7 mouse cellular contexts compared by ENCODE assay signal in genomic region chr7:44890737-44891136, GRCm38 (mm10). TPM values are rescaled to one million over a fixed set of nuclear protein-coding genes. Genes with fewer than 3 reads are reported as not detected.
DNase-seq lines count a peak whose midpoint lies in the region; ATAC-seq lines count a peak whose summit lies in the region.

No protein-coding gene starts in this region.

- peak overlapping the region; percentile 92; the same call in 1 of the 2 replicates for H3K9ac ChIP-seq in embryonic facial prominence, embryonic 14.5 days (ENCODE audit: low read depth, low read length)
- H3K9ac ChIP-seq in intestine, embryonic 15.5 days, result 0 out of 2 replicates have a peak overlapping the region, but pooled peaks have one; percentile 80
- peak overlapping the region; percentile 96 for H3K9ac ChIP-seq in neural tube, embryonic 13.5 days

- peaks cover 26% of the 10 kb centered on the region for H3K4me1 ChIP-seq in embryonic facial prominence, embryonic 14.5 days (ENCODE audit: control insufficient read depth, insufficient read depth, low read length)
- H3K4me1 ChIP-seq in intestine, embryonic 15.5 days (replicated peaks), result peaks cover 16% of the 10 kb centered on the region
- peaks cover 63% of the 10 kb centered on the region for H3K4me1 ChIP-seq in neural tube, embryonic 13.5 days (replicated peaks)

- no peaks in the 10 kb centered on the region for H3K9me3 ChIP-seq in embryonic facial prominence, embryonic 14.5 days (ENCODE audit: control insufficient read depth, low read length)
- no peaks in the 10 kb centered on the region for H3K9me3 ChIP-seq in intestine, embryonic 15.5 days
- H3K9me3 ChIP-seq in neural tube, embryonic 13.5 days, result no peaks in the 10 kb centered on the region

- H3K27me3 ChIP-seq in embryonic facial prominence, embryonic 14.5 days (replicated peaks; ENCODE audit: control insufficient read depth, insufficient read depth, low read length), result no peaks in the 10 kb centered on the region
- no peaks in the 10 kb centered on the region for H3K27me3 ChIP-seq in intestine, embryonic 15.5 days (replicated peaks)
- H3K27me3 ChIP-seq in neural tube, embryonic 13.5 days, result no peaks in the 10 kb centered on the region

- H3K36me3 ChIP-seq in embryonic facial prominence, embryonic 14.5 days (ENCODE audit: control insufficient read depth, insufficient read depth, low read length), result peaks cover 42% of the 10 kb centered on the region
- H3K36me3 ChIP-seq in intestine, embryonic 15.5 days, result peaks cover 11% of the 10 kb centered on the region
- H3K36me3 ChIP-seq in neural tube, embryonic 13.5 days, result peaks cover 38% of the 10 kb centered on the region

- peak overlapping the region; percentile 77; the same call in 1 of the 2 replicates for H3K4me3 ChIP-seq in embryonic facial prominence, embryonic 14.5 days (ENCODE audit: low read depth, low read length)
- peak overlapping the region; percentile 65; the same call in 1 of the 2 replicates for H3K4me3 ChIP-seq in intestine, embryonic 15.5 days (replicated peaks)
- peak overlapping the region; percentile 93 for H3K4me3 ChIP-seq in neural tube, embryonic 13.5 days

- no peak for ATAC-seq in embryonic facial prominence, embryonic 14.5 days (ENCODE audit: low read depth)
- no peak for ATAC-seq in intestine, embryonic 15.5 days
- ATAC-seq in neural tube, embryonic 13.5 days (ENCODE audit: low read depth), result no peak

- H3K27ac ChIP-seq in embryonic facial prominence, embryonic 14.5 days (replicated peaks; ENCODE audit: low read depth, low read length), result no peak overlapping the region
- no peak overlapping the region for H3K27ac ChIP-seq in intestine, embryonic 15.5 days
- H3K27ac ChIP-seq in neural tube, embryonic 13.5 days (replicated peaks), result no peak overlapping the region; the same call in 1 of the 2 replicates

- peak; percentile 50 for DNase-seq in kidney, postnatal 10 days
- DNase-seq in kidney, adult 9 months, result no peak
- no peak for DNase-seq in embryonic facial prominence, embryonic 14.5 days (ENCODE audit: low spot score)
- DNase-seq in spleen, postnatal 36 days (ENCODE audit: low spot score in 2 of 2), result no peak
- DNase-seq in urinary bladder, postnatal 25 days (ENCODE audit: low spot score), result no peak

- WGBS in embryonic facial prominence, embryonic 14.5 days, result 85% methylated on average over 4 of the region's 4 CpGs
- WGBS in intestine, embryonic 15.5 days, result 84% methylated on average over 4 of the region's 4 CpGs
- 70% methylated on average over 4 of the region's 4 CpGs for WGBS in neural tube, embryonic 13.5 days

- peak overlapping the region; percentile 95 for H3K4me2 ChIP-seq in embryonic facial prominence, embryonic 14.5 days (ENCODE audit: low read depth, low read length)
- peak overlapping the region; percentile 81 for H3K4me2 ChIP-seq in intestine, embryonic 15.5 days (replicated peaks)
- H3K4me2 ChIP-seq in neural tube, embryonic 13.5 days, result peak overlapping the region; percentile 98

RNA-seq across cellular contexts. Expression of gene Med25, which starts 1.8 kb away (rescaled TPM):
- 62.5 and 64.2 TPM in 2 replicates for polyA plus RNA-seq in embryonic facial prominence, embryonic 14.5 days (2014; fragmentation: Nextera tagmentation; extraction: Ambion mirVana)
- polyA plus RNA-seq in intestine, embryonic 15.5 days (2015; fragmentation: Nextera tagmentation; extraction: Ambion mirVana), result 88.2 and 91.8 TPM in 2 replicates
- 134 and 138 TPM in 2 replicates for polyA plus RNA-seq in neural tube, embryonic 13.5 days (2015; fragmentation: Nextera tagmentation; extraction: Ambion mirVana)

RNA-seq across cellular contexts. Expression of gene Fuz, which starts 5.1 kb away (rescaled TPM):
- 16.9 and 19.7 TPM in 2 replicates for polyA plus RNA-seq in embryonic facial prominence, embryonic 14.5 days (2014; fragmentation: Nextera tagmentation; extraction: Ambion mirVana)
- polyA plus RNA-seq in intestine, embryonic 15.5 days (2015; fragmentation: Nextera tagmentation; extraction: Ambion mirVana), result 17.0 and 18.8 TPM in 2 replicates
- 14.9 and 17.9 TPM in 2 replicates for polyA plus RNA-seq in neural tube, embryonic 13.5 days (2015; fragmentation: Nextera tagmentation; extraction: Ambion mirVana)

RNA-seq across cellular contexts. Expression of gene Ptov1, which starts 21.1 kb away (rescaled TPM):
- polyA plus RNA-seq in embryonic facial prominence, embryonic 14.5 days (2014; fragmentation: Nextera tagmentation; extraction: Ambion mirVana), result 398 and 442 TPM in 2 replicates
- polyA plus RNA-seq in intestine, embryonic 15.5 days (2015; fragmentation: Nextera tagmentation; extraction: Ambion mirVana), result 239 and 253 TPM in 2 replicates
- 471 and 515 TPM in 2 replicates for polyA plus RNA-seq in neural tube, embryonic 13.5 days (2015; fragmentation: Nextera tagmentation; extraction: Ambion mirVana)

RNA-seq across cellular contexts. Expression of gene Pnkp, which starts 33.8 kb away (rescaled TPM):
- 23.4 and 27.7 TPM in 2 replicates for polyA plus RNA-seq in embryonic facial prominence, embryonic 14.5 days (2014; fragmentation: Nextera tagmentation; extraction: Ambion mirVana)
- 25.9 and 29.0 TPM in 2 replicates for polyA plus RNA-seq in intestine, embryonic 15.5 days (2015; fragmentation: Nextera tagmentation; extraction: Ambion mirVana)
- 30.2 and 31.6 TPM in 2 replicates for polyA plus RNA-seq in neural tube, embryonic 13.5 days (2015; fragmentation: Nextera tagmentation; extraction: Ambion mirVana)

RNA-seq across cellular contexts. Expression of gene Ap2a1, which starts 38.6 kb away (rescaled TPM):
- polyA plus RNA-seq in embryonic facial prominence, embryonic 14.5 days (2014; fragmentation: Nextera tagmentation; extraction: Ambion mirVana), result 73.5 and 79.8 TPM in 2 replicates
- 60.1 and 65.0 TPM in 2 replicates for polyA plus RNA-seq in intestine, embryonic 15.5 days (2015; fragmentation: Nextera tagmentation; extraction: Ambion mirVana)
- 115 and 116 TPM in 2 replicates for polyA plus RNA-seq in neural tube, embryonic 13.5 days (2015; fragmentation: Nextera tagmentation; extraction: Ambion mirVana)
